Mouse (Mus musculus): ENCODE data around the gene Syt2. TPM values are rescaled to one million over a fixed set of nuclear protein-coding genes. Genes with fewer than 3 reads are reported as not detected.

Syt2 gene
- polyA plus RNA-seq, 1 experiment, result 33.3 TPM

DNA sequence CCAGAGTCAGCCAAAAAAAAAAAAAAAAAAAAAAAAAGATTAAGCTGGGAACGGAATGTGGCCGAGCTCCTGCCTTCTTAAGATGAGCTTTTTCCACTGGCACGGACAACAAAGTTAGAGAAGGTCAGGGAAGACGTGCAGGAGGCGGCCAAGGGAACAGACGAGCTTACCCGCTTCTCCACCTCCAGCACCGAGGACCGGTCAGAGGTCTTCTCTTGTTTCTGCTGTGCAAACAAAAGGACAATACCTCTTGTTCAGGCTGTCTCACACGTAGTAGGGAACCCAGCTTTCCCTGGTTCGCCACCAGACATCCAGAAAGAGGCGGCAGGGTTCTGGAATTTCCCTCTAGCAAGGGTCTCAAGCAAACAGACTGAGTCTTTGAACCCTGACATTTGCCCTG, 126.8 kb downstream of the Syt2 start:
- TF ChIP-seq POLR2A (IDR thresholded peaks at IDR 0.05; ENCODE audit: extremely low read depth, insufficient read depth, low read length) (no peak), CTCF (IDR thresholded peaks at IDR 0.05; ENCODE audit: extremely low read depth, insufficient read depth, low read length) (no peak)
- Histone ChIP-seq H3K4me1 (ENCODE audit: control insufficient read depth, insufficient read depth, low read length) (peaks cover 4% of the 10 kb centered on the region), H3K27ac (ENCODE audit: insufficient read depth, low read length) (no peak overlapping the region), H3K4me3 (ENCODE audit: insufficient read depth, low read length) (no peak overlapping the region)

DNA sequence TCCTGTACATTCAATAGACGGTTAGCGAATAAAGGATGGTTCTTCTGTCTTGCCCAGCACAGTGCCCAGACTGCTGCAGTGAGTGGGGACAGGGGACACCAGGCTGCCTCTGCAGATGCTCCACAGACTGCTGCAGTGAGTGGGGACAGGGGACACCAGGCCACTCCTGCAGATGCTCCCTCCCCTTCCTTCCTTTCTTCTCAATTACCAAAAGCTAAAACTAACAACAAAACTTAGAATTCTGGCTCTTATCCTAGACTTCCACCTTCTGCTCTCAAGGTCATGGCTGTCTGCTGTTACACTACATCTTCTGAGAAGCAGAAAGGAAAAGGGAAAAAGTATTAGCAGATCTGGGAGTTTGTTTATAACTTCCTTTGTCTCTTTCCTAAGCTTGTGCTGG, 127.8 kb downstream of the Syt2 start:
- no peak for TF ChIP-seq POLR2A (IDR thresholded peaks at IDR 0.05; ENCODE audit: extremely low read depth, insufficient read depth, low read length)
- no peak for TF ChIP-seq CTCF (IDR thresholded peaks at IDR 0.05; ENCODE audit: extremely low read depth, insufficient read depth, low read length)

DNA sequence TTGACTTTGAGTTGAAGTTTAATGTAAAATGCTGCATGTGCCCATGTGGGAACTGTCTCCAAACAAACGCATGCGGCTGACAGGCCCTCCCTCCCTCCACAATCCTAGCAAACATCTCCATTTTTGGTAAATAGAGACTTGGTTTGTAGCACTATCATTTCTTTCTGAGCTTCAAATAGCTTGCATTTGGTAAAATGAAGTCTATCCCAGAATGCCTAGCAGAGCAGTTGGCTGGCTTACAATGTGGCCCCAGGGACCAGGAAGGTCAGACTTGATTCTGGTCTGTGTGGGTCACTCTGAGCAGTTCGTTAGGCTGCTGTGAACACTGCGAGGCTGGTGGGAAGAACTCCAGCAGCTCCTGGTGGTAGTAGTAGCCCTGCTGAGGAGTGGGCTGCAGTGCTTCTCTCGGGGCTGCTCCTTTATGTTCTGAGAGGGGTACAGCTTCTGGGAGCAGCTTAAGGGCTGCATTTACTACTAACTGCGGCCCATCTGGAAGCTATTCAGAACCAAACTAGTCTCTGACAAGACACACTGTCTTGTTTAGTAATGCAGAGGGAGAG, 128.3 kb downstream of the Syt2 start:
- H3K4me1 ChIP-seq (ENCODE audit: control insufficient read depth, insufficient read depth, low read length), result peaks cover 4% of the 10 kb centered on the region
- H3K27ac ChIP-seq (ENCODE audit: insufficient read depth, low read length), result no peak overlapping the region
- no peak for TF ChIP-seq POLR2A (IDR thresholded peaks at IDR 0.05; ENCODE audit: extremely low read depth, insufficient read depth, low read length)
- TF ChIP-seq CTCF (IDR thresholded peaks at IDR 0.05; ENCODE audit: extremely low read depth, insufficient read depth, low read length), result no peak
- H3K4me3 ChIP-seq (ENCODE audit: insufficient read depth, low read length), result no peak overlapping the region

More for the DNA sequence above, 127.8 kb downstream of the Syt2 start:
- H3K4me3 ChIP-seq (ENCODE audit: insufficient read depth, low read length), result no peak overlapping the region
- peaks cover 4% of the 10 kb centered on the region for H3K4me1 ChIP-seq (ENCODE audit: control insufficient read depth, insufficient read depth, low read length)
- H3K27ac ChIP-seq (ENCODE audit: insufficient read depth, low read length), result no peak overlapping the region

DNA sequence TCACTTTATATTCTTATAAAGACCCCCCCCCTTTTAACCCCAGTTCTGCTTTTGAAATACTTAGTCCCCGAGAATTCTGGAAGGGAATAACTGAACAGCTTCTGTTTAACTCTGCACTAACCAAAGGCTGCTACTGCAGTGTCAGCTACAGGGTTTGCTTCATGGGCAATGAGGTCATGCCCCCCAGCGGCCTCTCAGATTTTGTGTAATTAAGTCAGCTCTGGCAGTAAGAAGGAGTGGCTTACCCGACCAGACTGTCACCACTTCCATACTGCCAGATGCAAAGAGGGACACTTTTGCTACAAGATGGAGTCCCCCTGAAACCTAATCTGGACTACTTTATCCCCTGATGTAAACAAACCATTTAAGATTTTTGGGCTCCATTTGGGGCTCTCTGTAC, 129.2 kb downstream of the Syt2 start:
- Histone ChIP-seq H3K4me3 (ENCODE audit: insufficient read depth, low read length) (no peak overlapping the region), H3K27ac (ENCODE audit: insufficient read depth, low read length) (no peak overlapping the region), H3K4me1 (ENCODE audit: control insufficient read depth, insufficient read depth, low read length) (peaks cover 4% of the 10 kb centered on the region)
- TF ChIP-seq POLR2A (IDR thresholded peaks at IDR 0.05; ENCODE audit: extremely low read depth, insufficient read depth, low read length), result no peak
- TF ChIP-seq CTCF (IDR thresholded peaks at IDR 0.05; ENCODE audit: extremely low read depth, insufficient read depth, low read length), result no peak

GRCm38 (mm10) chr1:134777201-134777885, 130.9 kb downstream of the Syt2 start:
- TF ChIP-seq CTCF (IDR thresholded peaks at IDR 0.05; ENCODE audit: extremely low read depth, insufficient read depth, low read length), result no peak
- TF ChIP-seq POLR2A (IDR thresholded peaks at IDR 0.05; ENCODE audit: extremely low read depth, insufficient read depth, low read length), result no peak
- Histone ChIP-seq H3K27ac (ENCODE audit: insufficient read depth, low read length) (no peak overlapping the region), H3K4me1 (ENCODE audit: control insufficient read depth, insufficient read depth, low read length) (no peaks in the 10 kb centered on the region), H3K4me3 (ENCODE audit: insufficient read depth, low read length) (no peak overlapping the region)

- no peak for TF ChIP-seq CTCF (IDR thresholded peaks at IDR 0.05; ENCODE audit: extremely low read depth, insufficient read depth, low read length)
- TF ChIP-seq POLR2A (IDR thresholded peaks at IDR 0.05; ENCODE audit: extremely low read depth, insufficient read depth, low read length), result no peak
- Histone ChIP-seq H3K4me3 (ENCODE audit: insufficient read depth, low read length) (no peak overlapping the region), H3K27ac (ENCODE audit: insufficient read depth, low read length) (no peak overlapping the region), H3K4me1 (ENCODE audit: control insufficient read depth, insufficient read depth, low read length) (no peaks in the 10 kb centered on the region)
Measured at GRCm38 (mm10) chr1:134777936-134778548, 131.6 kb downstream of the Syt2 start.

GRCm38 (mm10) chr1:134782797-134783196, 136.3 kb downstream of the Syt2 start:
- TF ChIP-seq POLR2A (IDR thresholded peaks at IDR 0.05; ENCODE audit: extremely low read depth, insufficient read depth, low read length), result no peak
- TF ChIP-seq CTCF (IDR thresholded peaks at IDR 0.05; ENCODE audit: extremely low read depth, insufficient read depth, low read length), result no peak
- H3K27ac ChIP-seq (ENCODE audit: insufficient read depth, low read length), result no peak overlapping the region
- H3K4me1 ChIP-seq (ENCODE audit: control insufficient read depth, insufficient read depth, low read length), result 0 out of 2 replicates have a peak, but pooled peaks cover 2% of the 10 kb centered on the region
- no peak overlapping the region for H3K4me3 ChIP-seq (ENCODE audit: insufficient read depth, low read length)

DNA sequence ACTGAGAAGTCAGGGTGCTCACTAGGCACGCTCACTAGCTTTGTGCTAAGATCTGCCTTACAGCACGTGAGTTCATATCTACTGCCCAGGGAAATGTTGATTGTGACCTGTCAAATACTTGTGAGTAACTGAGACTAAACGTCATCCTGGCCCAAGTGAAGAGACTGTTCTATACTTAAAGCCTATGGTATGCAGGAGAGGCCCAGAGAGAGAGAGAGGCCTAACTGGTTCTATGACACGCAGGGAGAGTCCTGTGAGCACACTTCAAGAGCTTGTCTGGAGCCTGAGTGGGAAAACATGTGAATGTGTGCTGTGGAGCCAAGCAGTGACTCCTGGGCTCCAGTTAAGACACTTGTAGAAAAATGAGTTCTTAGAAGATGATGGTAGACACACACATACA, 137.5 kb downstream of the Syt2 start:
- no peak for TF ChIP-seq CTCF (IDR thresholded peaks at IDR 0.05; ENCODE audit: extremely low read depth, insufficient read depth, low read length)
- no peak for TF ChIP-seq POLR2A (IDR thresholded peaks at IDR 0.05; ENCODE audit: extremely low read depth, insufficient read depth, low read length)
- Histone ChIP-seq H3K4me3 (ENCODE audit: insufficient read depth, low read length) (no peak overlapping the region), H3K27ac (ENCODE audit: insufficient read depth, low read length) (no peak overlapping the region), H3K4me1 (ENCODE audit: control insufficient read depth, insufficient read depth, low read length) (peaks cover 4% of the 10 kb centered on the region; the same call in 1 of the 2 replicates)

DNA sequence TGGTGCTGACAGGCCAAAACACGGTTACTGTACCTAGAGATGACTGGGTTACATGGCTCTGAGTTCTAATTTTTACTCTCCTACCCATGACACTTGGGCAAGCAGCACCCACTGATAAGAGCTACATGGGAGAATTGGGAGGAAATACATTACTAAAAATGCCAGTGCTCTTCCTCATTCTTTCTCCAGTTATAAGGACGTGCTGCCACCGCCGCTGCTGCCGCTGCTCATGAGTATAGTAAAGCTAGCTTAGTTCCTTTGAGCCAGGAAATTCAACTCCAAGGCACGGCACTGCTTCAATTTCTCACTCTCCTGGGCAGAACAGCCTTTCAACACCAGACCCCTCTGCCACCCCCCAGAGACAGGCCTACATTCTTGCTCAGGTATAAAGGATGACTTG, 138.0 kb downstream of the Syt2 start:
- H3K4me3 ChIP-seq (ENCODE audit: insufficient read depth, low read length), result no peak overlapping the region
- no peak for TF ChIP-seq CTCF (IDR thresholded peaks at IDR 0.05; ENCODE audit: extremely low read depth, insufficient read depth, low read length)
- no peak for TF ChIP-seq POLR2A (IDR thresholded peaks at IDR 0.05; ENCODE audit: extremely low read depth, insufficient read depth, low read length)
- H3K4me1 ChIP-seq (ENCODE audit: control insufficient read depth, insufficient read depth, low read length), result peaks cover 4% of the 10 kb centered on the region; the same call in 1 of the 2 replicates
- no peak overlapping the region for H3K27ac ChIP-seq (ENCODE audit: insufficient read depth, low read length)

GRCm38 (mm10) chr1:134784911-134785310, 138.4 kb downstream of the Syt2 start:
- H3K4me1 ChIP-seq (ENCODE audit: control insufficient read depth, insufficient read depth, low read length), result peaks cover 4% of the 10 kb centered on the region; the same call in 1 of the 2 replicates
- H3K27ac ChIP-seq (ENCODE audit: insufficient read depth, low read length), result no peak overlapping the region
- TF ChIP-seq CTCF (IDR thresholded peaks at IDR 0.05; ENCODE audit: extremely low read depth, insufficient read depth, low read length), result no peak
- no peak for TF ChIP-seq POLR2A (IDR thresholded peaks at IDR 0.05; ENCODE audit: extremely low read depth, insufficient read depth, low read length)
- H3K4me3 ChIP-seq (ENCODE audit: insufficient read depth, low read length), result no peak overlapping the region

All from cortical plate, adult 2 months (tissue).